Mouse (Mus musculus): ENCODE results near the gene Gsn.
A peak's percentile ranks its signal among the peaks of the same experiment; 100 is the strongest.

Gene Gsn

GRCm38 (mm10) chr2:35328064-35328792, 72.0 kb downstream of the Gsn start:
- no peak for DNase-seq (ENCODE audit: low spot score)

GRCm38 (mm10) chr2:35329061-35329460, 72.9 kb downstream of the Gsn start:
- DNase-seq (ENCODE audit: low spot score), result no peak

GRCm38 (mm10) chr2:35331205-35331604, 75.0 kb downstream of the Gsn start:
- DNase-seq (ENCODE audit: low spot score), result no peak

DNA sequence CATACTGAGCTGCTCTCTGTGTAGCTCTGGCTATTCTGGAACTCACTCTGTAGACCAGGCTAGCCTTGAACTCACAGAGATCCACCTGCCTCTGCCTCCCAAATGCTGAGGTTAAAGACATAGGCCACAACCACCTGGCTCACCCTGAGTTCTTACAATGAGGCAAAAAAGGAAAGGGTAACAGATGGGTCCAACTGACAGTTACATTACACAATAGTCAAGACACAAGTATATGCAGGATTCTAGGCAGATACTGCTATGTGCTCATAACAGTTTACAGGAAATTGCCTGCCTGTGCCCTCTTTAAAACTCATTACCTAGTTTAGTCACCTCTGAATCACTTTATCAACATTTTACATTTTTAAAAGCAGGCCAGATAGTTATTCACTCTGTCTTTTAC, 77.5 kb downstream of the Gsn start:
- no peak for DNase-seq (ENCODE audit: low spot score)

- DNase-seq (ENCODE audit: low spot score), result no peak
Observed at GRCm38 (mm10) chr2:35335620-35336019, 79.4 kb downstream of the Gsn start.

DNA sequence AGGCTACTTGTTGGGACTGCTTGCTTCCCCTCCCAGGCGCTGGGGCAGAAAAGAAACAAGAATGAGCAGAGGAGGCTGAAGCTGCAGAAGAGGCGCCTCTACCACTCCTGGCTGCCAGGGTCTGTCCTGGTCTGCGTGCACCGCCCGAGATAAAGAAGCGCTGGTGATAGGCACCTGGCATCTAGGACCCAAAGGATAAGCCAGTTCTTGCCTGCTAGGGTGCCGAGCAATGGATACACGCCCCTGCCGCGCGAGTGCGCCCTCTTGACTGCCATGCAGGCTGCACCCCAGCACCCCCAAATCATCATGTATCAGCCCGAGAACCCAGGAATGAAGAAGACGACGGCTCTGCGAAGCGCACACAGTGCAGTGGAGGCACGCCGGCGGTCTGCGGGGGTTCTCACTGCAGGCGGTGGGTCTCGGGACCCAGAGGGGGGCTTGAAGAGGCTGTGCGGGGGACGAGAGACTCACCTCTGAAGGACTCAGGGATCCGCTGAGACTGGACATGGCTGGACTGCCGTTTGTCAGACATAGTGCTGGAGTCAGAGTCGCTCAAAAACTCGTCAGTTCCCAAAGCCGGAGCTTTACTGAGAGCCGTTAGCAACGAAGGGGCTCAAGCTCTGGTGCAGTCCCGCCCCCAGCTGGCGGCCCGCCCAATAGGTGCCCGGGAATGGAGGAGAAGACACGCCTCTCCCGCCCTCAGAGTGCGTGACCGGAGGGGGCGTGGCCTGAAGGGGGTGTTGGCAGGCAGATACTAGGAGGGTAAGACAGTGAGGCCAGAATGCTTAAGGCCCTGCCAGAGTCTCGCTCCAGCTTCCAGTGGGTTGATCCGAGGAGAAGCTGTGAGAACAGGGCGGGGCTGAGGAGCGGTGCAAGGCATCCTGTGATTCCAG, 80.5 kb downstream of the Gsn start, which contains the start of gene Stom:
Gene Stom (minus strand): TSS at position 589 of the 893 bp plus-strand sequence.
- DNase-seq (ENCODE audit: low spot score), result peak; percentile 100

GRCm38 (mm10) chr2:35337419-35337818, 81.2 kb downstream of the Gsn start:
- DNase-seq (ENCODE audit: low spot score), result no peak

DNA sequence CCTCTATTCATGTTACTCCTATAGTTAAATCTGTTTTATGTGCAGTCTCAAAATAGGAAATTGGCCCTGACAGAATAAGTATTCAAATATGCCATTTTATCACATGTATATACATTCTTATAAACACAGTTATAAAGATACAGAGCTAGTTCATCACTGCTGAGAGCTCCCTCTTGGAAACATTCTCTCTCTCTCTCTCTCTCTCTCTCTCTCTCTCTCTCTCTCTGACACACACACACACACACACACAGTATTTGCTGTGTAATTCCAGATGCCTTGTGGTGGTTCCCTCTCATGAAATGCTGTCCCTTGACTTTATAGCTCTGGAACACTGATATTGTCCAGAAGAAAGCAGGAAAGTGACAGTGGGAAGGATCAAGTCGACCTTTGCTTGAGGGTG, 81.9 kb downstream of the Gsn start:
- DNase-seq (ENCODE audit: low spot score), result no peak

DNA sequence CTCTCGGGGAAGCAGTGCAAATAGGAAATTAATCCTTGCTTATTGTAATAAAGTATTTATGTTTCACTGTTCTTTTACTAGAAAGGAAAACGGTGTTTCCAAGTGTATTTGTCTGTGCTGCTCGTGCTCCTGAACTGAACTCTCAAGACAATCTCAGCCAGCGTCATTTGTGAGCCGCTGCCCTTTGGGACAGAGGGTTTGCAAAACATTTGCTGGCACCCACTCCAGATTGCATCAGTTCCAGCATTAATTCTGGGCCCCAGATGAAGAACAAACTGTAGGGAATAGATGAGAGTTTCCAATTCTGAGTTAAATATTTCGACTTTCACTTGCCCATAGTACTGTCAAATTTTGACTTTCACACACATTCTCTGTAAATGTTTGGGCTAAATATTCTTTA, 82.5 kb downstream of the Gsn start:
- DNase-seq (ENCODE audit: low spot score), result no peak

GRCm38 (mm10) chr2:35342605-35343004, 86.4 kb downstream of the Gsn start:
- DNase-seq (ENCODE audit: low spot score), result no peak

- DNase-seq (ENCODE audit: low spot score), result no peak
Observed at GRCm38 (mm10) chr2:35345984-35346383, 89.8 kb downstream of the Gsn start.

DNA sequence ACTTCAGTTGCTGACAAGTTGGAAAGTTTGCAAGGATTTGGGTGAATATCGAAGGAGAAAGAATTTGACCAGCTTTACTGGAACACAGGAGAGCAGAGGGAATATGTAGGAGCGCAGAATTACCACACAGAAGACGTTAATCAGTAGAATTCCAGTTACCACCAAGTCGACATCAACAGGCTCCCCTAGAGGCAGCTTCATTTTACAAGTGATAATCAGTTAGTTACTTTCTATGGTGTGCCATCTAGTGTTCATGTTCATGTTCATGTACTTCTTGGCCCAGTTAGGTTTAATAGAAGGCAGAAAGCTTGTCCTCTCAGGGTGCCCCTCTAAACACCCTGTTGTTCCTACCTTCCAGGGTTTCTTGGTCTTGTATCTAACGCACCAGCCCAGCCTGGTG, 93.0 kb downstream of the Gsn start:
- DNase-seq (ENCODE audit: low spot score), result no peak
